Mouse (Mus musculus) left cerebral cortex, postnatal 25 days (tissue): ENCODE data around the gene Oxct2a. TPM values are rescaled to one million over a fixed set of nuclear protein-coding genes. Genes with fewer than 3 reads are reported as not detected.
A peak's percentile ranks its signal among the peaks of the same experiment; 100 is the strongest.
"Not testable (repeated sequence)": the region's sequence is repeated elsewhere in the genome, so short reads cannot be mapped to it uniquely, and the experiment has no call there.

Source experiments
- DNase-seq, 2 experiments: peaks; one replicate each; pipeline ENCODE4 v3.0.0; 2022; ENCODE audit warnings: low spot score in 2 of 2, mixed read lengths in 1 of 2
- intact Hi-C: fragments of 180-260 bp; cut with DNase I; formaldehyde crosslinking; loops from one replicate; pipeline ENCODE4 v1.15.1; 2025
- total RNA-seq, 2 experiments: library from RNA; stranded (reverse); gene quantifications; 2 replicates each; pipeline ENCODE4 v1.2.3; 2021

The Oxct2a gene
- total RNA-seq, 2 experiments from 2014 or later: not detected

DNA sequence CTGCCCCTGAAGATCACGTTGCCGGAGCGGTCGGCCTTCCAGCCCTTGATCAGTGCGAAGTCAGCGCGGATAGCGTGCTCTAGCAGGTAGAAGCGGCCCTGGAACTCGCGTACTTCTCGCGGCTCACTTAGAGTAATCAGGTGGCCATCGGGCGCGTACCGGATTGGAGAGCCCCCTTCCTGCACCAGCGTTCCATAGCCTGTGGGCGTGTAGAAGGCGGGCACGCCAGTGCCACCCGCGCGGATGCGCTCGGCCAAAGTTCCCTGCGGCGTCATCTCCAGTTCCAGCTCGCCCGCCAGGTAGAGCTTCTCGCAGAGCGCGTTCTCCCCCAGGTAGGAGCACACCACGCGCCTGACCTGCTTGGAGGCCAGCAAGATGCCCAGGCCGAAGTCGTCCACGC is 524 bp downstream of the Oxct2a start:
- intact Hi-C loops, DNase-seq: not testable (repeated sequence)

DNA sequence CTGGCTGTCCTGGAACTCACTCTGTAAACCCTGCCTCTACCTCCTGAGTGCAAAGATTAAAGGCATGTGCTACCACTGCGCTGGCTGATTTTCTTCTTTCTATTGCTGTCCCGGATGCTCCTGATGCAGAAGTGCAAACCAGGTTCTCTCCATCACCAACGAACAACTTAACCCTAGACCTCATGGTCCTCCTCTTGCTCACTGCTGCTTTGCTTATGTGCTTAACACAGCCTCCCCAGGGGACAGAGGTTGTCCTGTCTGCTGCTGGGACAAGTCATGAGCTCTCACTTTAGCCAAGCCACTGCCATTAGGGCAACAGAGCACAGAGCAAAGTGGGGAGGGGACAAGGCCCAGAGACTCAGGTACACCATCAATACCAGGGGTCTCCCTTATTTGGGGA is 8.9 kb downstream of the Oxct2a start:
- intact Hi-C loops: no loop called here
- DNase-seq: no peak

DNA sequence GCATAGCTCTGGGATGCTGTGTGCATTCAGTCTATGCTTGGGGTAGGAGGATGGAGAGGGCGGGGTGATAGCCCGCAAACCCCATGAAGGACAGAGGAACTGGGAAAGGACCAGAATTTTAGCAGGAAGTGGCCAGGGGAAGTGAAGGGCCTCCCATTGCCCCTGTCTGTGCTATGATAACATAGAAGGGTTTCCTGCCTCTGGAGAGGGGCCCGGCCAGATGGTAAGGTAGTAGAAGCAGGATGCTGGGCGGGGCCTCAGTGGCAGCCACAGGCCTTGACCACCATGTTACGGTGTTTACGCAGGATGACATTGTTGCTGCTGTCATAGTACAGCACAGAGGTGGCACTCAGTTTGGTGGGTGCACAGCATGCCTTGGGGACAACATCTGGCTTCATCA is 10.4 kb downstream of the Oxct2a start:
- no peak for DNase-seq
- intact Hi-C loops: no loop called here

DNA sequence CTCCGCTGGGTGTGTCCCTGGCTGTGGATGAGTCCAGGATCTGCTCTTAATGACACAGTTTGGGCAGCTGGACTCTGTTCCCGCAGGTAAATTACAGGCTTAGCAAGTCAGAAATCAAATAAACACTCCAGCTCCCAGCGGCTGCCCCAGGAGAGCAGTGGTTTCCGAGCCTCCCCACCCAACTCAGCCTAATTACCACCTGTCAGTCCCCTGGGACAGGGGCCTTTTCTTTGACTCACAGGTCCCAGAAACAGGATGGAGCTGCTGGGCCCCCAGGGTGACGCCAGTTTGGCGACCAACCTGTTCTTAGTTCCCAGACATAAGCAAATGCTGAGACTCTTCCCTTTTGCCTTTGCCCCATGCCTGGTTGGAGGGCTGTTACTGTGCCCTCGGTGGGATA is 11.6 kb downstream of the Oxct2a start:
- DNase-seq: no peak
- intact Hi-C loops: no loop called here

DNA sequence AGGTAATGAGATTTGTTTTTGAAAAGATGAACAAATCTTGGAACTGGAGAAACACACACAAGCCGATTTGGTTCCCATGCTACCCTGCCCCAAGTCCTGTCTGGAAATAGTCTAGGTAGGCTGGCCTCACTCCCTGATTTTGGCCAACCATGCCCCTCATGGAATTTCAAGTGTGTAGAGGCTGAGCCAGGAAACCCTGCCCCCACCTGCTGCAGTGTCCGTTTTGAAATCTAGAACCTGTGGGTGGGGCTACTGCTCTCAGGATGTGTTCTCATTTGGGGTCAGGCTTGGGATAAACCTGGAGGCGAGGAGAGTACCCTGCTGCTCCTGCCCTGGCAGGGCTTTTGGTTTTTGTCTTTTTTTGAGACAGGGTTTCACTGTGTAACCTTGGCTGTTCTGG is 15.1 kb downstream of the Oxct2a start:
- intact Hi-C loops: loop anchor here (5.0 to 10.0 kb wide), 2 partner anchors 34 to 357 kb away; partner anchors contain the start of gene Bmp8a

DNA sequence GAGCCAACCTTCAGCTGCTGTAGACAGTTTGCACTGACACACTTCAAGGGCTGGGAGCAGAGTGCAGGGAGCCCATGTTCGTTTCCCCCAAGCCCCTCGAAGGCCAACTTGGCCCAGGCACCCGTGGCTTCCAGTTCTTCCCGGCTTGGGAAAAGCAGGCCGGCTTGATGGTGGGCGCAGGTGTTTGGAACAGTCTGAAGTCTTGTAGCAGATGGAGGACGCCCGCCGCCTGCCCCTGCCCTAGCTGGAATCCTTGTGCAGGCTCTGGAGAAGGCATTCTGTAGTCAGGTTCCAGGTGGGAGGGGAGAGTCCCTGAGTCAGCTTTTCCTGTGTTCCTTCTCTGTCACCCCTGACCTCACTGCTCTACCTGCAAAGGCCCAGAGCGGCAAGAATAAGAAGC is 16.4 kb downstream of the Oxct2a start:
- DNase-seq: peak; percentile 39 to 71

More for the DNA sequence above, 15.1 kb downstream of the Oxct2a start:
- DNase-seq: no peak

DNA sequence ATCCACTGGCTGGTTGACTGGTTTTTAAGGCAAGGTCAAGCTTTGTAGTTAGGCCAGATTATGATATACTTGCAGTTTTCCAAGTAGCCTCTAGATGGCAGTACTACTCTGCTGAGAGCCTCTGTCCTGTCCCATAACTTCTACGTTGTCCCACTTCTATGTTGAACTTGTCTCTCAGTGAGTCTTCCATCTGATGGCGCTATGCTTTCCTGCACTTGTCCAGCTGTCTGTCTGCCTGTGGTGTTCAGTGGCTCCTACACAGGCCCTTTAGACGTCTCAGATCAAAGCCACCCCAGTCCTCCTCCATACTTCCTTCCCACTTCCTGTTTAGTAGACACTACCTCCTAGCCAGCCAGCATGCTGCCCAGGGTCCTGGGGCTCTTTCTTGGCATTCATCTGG is 17.6 kb downstream of the Oxct2a start:
- intact Hi-C loops: loop anchor here (5.0 to 10.0 kb wide), 2 partner anchors 37 to 359 kb away; partner anchors contain the start of gene Bmp8a
- peak; percentile 38 to 57 for DNase-seq

More for the DNA sequence above, 16.4 kb downstream of the Oxct2a start:
- intact Hi-C loops: loop anchor here (5.0 to 10.0 kb wide), 2 partner anchors 35 to 358 kb away; partner anchors contain the start of gene Bmp8a

DNA sequence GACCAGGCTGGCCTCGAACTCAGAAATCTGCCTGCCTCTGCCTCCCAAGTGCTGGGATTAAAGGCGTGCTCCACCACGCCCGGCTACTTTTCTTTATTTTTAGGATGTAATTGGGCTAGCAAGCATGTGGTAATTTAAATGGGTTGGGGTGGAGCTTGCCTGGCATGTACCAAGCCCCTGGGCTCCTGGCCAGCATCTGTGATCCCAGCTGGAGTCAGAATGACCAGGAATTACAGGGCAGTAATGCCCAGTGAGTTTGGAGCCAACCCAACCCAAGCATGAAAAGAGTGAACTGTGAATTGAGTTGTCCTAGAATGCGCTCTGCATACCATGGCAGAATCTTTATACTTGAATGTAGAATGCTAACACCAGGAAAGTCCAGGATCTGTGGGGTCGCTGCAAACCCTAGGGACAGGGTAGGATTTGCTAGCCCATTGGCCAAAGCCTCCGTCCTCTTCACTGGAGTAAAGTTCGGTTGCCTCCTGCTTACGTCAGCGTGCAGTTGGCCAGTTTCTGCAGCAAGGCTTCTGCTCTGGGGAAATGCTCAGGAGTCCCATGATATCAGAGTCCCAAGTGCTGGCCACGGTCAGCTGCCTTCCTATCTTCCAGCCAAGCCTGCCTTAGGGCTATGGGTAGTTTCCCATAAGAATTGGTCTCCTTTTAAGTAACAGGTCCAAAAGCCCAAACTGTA is 24.3 kb downstream of the Oxct2a start:
- intact Hi-C loops: no loop called here
- no peak for DNase-seq

DNA sequence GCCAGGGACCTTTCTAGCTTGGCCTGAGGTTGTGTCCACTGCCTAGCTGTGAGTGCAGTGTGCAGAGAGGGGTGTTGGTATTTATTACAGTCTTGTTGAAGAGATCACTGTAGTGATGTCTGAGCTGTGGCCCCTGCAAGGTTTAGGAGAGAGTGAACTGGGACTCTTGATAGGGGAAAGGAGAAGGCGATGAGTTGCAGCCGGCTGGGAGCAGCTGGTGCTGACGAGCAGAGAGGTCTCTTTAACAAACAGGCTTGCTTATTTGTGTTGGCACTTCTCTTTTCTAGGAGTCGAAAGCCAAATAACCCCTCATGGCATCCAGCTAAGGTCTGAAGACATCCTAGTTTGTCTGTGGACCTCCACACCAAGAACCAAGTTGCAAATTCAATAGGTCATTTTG is 25.2 kb downstream of the Oxct2a start:
- intact Hi-C loops: no loop called here
- no peak for DNase-seq

DNA sequence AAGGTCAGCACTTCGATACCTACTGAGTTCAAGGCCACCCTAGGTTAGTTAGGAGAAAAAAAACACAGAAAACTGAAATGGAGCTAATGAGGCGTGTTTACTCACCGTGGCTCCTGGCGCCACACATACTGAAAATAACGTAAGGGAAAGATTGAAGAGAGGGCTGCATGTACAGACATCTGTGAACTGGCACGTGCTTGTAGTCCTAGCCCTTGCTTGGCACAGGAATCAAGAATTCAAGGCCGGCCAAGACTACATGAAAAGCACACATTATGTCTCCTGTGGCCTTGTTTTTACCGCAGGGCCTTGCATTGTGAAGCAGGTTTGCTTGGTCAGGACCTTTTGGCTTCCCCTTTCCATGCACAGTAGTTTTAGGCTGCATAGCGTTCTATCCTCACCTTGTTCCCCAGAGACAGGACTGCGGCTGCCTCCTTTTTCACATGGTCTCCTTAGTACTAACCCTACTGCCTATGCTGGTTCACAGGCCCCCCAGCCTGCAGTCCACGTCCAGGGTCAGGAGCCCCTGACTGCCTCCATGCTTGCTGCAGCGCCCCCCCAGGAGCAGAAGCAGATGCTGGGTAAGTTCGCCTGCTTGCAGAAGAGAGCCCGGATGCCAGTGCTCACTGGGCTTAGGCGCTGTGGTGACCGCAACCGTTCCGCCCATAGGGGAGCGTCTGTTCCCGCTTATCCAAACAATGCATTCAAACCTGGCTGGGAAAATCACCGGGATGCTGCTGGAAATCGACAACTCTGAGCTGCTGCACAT is 26.1 kb downstream of the Oxct2a start:
- no peak for DNase-seq
- intact Hi-C loops: no loop called here

DNA sequence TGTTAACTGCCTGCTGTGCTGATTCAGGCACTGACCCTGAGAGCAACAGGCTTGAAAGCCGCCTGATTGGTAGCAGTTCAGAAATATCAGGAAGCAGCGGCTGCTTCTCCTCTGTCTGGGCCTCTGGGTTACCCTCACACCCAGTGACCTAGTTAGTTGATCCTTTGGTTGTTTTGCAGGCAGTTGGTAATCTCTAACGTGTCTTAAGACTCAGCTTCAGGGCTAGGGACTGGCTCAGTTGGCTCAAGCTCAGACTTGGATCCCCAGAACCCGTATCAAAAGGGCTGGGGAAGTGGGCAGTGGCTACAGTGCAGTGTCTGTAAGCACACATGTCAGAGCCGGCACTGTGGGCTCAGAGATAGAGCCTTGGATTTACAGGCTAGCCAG is 27.3 kb downstream of the Oxct2a start:
- no peak for DNase-seq
- intact Hi-C loops: no loop called here

DNA sequence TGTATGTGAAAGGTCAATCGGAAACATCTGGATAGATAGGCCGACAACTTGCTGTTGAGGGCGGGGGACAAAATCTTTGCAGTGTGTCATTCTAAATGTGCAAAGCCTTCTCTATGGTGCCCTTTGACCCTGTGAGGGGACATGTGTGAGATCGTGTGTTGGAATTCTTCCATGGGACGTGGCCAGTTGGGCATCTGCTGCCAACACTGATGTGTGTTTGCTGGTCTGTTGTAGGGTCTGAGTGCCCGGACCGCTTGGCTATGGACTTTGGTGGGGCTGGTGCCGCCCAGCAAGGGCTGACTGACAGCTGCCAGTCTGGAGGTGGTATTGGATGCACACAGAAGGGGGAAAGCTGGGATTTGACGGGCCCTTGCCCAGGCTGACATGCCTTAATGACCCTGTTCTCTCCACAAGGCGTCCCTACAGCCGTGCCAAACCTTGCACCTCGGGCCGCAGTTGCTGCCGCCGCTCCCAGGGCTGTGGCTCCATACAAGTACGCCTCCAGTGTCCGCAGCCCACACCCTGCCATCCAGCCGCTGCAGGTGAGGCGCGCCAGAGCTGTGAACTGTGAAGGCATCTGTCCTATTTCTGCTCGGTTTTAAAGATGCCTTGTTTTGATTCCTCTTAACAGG is 27.8 kb downstream of the Oxct2a start:
- no peak for DNase-seq
- intact Hi-C loops: no loop called here

DNA sequence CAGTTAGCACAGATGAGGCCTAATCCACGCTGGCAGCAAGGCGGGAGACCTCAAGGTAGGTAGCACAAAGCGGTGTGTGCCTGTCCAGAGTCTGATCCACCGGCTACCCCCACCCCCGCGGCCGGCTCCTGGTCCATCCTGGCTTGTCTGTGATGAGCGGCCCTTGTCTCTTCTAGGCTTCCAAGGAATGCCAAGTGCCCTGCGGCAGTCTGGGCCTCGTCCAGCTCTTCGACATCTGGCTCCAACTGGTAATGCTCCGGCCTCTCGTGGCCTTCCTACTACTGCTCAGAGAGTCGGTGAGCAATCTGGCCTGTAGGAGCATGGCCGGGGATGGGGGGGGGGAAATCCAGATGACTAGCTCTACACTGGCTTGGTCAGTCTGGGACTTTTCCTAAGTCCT is 28.4 kb downstream of the Oxct2a start:
- intact Hi-C loops, DNase-seq: not testable (repeated sequence)

DNA sequence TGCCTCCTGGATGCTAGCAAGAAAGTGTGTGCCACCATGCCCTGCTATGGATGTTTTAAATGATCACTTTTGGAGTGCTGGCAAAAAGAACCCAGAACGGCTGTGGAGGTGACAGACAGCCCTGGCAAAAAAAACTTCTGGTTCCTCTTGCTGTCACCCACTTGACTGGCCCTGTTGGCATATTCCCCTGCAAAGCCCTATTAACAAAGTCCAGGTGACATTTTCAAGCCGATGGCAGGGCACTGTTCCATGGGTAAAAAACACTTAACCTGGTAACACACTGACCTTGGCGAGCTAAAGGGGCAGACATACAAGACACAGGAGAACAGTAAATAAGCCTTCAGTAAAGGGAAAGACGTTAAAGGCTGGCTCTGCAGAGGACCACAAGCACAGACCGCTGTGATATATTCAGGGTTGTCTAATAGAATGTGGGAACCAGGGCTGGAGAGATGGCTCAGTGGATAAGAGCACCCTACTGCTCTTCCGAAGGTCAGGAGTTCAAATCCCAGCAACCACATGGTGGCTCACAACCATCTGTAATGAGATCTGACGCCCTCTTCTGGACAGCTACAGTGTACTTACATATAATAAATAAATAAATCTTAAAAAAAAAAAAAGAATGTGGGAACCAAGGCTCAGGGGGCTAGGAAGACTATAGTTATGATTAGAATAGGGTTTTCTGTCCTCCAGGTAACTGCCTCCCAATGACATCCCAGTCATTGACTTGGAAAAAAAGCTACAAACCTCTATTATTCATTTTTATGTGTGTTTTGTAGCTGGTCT is 29.6 kb downstream of the Oxct2a start:
- intact Hi-C loops: no loop called here
- DNase-seq: no peak

DNA sequence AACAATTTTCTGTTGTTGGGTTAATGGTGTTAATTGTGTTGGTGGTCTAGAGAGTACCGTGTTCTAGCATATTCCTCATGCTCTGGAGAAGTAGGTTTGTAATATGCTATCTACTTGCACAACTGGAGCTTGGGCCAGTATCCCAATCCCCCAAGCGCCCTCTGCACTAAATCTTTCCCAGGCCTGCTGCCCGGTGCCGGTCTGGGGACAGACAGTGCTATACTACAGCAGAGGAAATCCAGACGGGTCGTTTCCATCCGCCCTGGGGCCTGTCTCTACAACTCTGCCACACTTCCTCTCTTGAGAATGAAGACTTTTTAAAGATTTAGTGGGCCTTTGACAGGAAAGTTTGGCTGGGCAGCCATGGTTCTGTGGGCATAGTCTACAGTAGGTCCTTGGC is 30.4 kb downstream of the Oxct2a start:
- no peak for DNase-seq
- intact Hi-C loops: no loop called here

DNA sequence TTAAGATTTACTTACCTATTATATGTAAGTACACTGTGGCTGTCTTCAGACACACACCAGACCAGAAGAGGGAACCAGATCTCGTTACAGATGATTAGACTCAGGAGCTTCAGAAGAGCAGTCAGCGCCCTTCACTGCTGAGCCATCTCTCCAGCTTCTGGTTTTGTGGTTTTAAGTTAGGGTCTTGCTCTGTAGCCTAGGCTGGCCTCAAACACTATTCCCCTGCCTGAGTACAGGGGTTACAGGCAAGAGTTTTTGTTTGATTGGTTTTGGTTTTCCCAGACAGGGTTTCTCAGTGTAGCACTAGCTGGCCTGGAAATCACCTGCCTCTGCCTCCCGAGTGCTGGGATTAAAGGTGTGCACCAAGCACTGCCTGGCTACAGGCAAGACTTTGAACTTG is 31.0 kb downstream of the Oxct2a start:
- DNase-seq: no peak
- intact Hi-C loops: no loop called here

DNA sequence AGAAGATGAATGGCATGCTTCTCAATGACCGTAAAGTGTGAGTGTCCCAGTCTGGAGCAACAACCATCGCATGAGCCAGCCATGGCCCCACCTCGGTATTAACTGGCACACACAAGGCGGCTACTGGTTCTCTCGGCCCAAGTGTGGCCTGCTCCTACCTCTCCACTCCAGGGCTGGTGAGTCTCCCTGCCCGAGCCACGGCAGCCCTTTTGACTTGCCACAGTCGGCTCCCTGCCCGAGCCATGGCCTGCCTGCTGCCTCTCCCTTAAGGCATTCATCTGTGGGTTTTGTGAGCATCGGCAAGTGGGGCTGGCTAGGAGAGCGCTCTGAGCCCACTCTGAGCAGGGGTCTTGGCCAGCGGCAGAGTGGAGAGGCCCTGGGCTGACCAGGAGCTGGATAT is 34.4 kb downstream of the Oxct2a start:
- DNase-seq: no peak
- intact Hi-C loops: no loop called here

DNA sequence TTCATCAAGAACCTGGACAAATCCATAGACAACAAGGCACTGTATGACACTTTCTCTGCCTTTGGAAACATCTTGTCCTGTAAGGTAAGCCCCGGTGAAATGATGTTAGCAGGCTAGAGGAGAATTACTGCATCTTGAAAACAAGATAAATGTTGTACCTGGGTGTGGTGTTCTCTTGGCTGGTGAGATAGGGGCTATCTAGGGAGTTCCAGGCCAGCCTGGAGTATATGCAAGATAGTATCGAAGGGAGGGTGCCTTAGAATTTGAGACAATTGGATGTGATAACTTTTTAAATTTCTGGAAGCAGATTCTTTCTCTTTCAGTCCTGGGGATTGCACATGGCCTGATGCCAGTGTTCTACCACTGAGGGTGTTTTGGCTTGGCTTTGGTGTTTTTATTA is 36.6 kb downstream of the Oxct2a start:
- DNase-seq: no peak
- intact Hi-C loops: no loop called here

DNA sequence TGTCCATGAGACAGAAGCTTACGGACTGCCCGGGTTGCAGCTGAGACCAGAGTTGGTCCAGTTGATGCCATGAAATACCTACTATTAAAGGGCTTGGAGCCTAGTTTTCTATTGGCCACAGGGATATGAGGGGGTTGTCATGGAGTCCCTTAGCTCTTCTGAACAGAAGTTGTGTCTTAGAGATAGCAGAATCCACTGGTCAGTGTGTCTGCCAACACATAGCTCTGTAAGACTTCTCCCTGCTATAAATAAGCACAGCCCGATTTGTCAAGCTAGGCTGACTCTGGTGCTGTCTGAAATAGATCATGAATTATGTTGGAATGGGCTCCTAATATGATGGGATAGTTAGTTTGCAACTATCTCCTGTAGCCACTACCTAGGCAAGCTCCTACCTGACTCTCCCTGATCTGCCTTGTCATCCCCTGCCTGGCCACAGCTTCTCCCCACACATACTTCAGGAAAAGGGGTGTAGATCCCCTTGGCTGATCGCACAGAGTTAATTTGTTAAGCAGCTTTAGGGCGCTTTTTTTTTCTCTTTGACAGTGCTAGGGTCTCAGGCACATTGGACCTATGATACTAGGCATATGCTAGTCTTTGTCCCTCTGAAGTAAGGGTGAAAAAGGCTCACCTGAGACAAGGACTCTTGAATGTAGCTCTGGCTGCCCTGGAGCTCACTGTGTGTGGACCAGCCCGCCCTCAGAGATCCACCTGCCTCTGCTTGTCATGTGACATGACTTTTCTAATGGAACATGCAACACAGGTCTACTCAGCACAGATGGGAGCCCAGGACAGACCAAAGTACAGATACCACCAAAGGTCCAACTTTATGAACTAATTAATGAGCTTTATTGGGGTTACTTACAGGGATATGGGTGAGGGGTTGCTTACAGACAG is 38.5 kb downstream of the Oxct2a start:
- intact Hi-C loops: no loop called here
- DNase-seq: no peak
